Mouse (Mus musculus) spleen, embryonic (tissue): Measurements from ENCODE around the gene Sstr5.

ENCODE experiments used
- CTCF ChIA-PET: fragments of 350-600 bp; sonication (Branson Sonifier 250); formaldehyde crosslinking; loops from one replicate; lab custom pipeline; 2022; lab: Charles Lee

Sstr5 gene

DNA sequence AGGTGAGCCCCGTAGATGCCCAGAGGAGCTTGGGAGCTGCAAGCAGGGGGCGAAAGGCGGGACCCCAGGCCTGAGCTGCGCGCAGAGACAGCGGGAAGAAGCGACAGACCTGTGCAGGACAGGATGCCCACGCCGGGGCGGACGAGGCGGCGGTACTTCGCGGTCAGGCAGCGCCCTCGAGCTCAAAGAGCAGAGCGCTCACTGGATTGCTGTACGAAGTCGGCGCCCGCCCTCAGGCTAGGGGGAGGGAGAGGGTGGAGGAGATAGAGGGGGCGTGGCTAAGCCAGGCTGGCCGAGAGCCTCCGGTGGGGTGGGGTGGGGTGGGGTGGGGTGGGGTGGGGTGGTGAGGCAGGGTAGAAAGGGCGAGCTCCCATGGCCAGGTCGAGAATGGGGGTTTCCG is at the start of gene Sstr5:
Sstr5 (minus strand) TSS at position 276 of the 400 bp plus-strand sequence.
- CTCF ChIA-PET: no interaction called here

DNA sequence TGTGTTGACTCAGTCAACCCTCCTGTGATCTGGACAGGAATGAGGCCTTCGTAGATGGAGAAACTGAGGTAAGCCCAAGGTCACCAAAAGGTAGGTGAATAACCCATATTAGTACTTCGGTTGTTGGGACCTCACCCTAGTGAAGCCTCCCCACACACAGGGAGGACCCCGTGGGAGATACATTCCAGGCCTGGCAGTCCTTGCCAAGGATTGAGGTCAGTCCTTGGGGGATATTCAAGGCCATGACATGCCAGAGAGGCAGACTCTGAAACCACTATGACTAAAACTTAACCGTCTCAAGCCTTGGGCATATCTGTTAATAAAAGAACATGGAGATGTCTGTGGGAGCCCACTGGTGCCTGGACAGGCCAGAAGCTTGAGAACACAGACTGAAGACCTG is 44.7 kb upstream of the Sstr5 start:
- CTCF ChIA-PET: no interaction called here

DNA sequence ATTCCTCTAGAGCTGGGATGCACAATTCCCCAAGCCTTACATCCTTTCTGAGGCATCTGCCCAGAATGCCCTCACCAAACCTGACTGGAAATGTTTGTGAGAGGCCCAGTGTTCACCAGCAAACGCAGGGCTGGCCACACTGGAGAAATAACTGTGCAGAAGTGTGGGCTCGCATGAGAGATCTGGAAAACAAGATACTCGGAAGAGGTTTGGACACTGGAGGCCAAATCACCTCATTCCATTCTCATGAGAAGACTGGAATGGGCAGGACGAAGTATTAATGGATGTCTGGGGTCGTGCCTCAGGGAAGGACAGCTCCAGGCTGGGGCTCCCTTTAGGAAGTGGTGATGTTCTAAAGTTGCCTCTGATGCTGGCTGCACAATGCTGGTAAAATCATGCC is 43.6 kb upstream of the Sstr5 start:
- CTCF ChIA-PET: no interaction called here

DNA sequence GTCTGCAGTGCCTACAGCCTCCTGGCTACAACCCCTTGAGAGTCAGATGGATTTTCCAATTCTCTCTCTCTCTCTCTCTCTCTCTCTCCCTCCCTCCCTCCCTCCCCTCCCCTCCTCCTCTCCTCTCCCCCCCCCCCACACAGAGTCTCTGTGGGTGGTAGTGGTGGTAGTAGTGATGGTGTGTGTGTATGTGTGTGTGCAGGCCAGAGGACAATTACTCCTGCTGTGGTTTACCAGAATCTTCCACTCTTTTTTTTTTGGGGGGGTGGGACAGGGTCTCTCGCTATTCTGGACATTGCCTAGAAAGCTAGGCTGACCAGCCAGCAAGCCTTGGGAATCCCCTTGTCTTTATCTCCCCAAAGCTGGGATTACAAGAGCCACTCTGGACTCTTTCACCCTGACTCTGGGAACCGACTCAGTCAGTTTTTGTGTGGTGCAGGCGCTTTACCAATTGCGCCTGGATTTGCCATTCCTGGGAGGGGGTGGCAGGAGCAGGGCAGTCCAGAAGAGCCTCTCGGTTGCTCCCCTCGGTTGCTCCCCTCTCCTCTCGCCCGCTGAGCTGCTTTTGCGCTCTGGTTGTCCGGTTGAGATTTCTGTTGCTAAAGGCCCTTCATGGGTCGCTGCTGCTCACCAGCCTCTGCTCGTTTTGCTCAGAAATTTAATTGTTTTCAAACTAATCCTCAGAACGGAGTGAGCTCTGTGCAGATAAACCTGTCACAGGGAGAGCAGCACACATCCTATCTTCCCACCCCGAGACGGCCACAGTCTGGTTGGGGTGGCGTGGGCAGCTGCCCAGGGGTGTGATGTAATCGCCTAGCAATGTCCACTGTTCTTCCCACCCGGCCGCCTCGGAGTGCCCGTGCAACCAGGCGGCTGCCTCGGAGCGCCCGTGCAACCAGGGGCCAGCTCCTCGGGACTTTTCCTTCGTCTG is 42.1 kb upstream of the Sstr5 start:
- CTCF ChIA-PET: no interaction called here

DNA sequence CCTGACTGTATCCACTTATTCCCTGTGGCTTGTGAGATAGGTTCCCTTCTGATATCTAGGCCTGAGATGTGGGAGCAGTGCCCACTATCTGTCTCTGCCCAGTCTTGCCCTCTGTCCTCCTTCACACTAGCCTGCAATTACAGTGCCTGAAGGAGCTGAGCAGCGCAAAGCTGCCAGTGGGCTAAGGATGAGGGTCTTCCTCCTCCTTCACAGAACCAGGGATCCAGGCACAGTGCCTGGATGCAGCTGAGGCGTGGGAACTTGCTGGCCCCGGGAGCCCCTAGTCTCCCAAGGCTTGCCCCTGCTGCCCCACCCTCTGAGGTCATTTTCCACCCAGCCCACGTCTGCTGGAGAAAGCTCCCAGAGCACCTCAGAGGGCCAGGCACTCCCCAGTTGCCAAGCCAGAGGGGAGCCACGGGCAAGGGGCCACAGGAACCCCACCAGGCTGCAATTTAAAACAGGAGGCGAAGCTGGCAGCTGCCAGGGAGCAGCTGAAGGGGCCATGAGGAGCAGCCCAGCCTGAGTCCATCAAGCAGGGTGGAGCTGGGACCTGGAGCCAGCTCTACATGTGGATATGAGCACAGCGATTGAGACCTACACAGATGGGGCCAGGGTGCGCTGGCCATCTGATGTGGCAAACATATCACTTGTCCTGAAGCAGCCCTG is 33.4 kb upstream of the Sstr5 start:
- CTCF ChIA-PET: no interaction called here

DNA sequence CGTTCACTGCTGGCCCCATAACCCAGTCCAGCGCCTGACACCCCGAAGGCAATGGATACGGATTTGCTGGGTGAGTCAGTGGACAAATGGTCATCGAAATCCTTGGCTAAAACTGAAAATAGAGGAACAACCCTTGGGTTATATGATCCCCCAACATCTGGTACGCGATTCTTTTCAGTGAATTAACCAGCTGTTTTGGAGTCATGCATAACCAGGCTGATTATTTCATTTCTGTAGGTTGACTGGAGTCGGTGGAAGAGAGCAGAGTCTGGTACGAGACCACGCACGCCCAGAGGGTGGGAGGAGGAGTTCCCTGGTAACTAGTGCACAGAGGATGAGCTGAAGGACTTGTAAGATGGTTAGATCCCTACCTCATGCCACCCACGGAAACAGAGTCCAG is 25.0 kb upstream of the Sstr5 start:
- CTCF ChIA-PET: no interaction called here

DNA sequence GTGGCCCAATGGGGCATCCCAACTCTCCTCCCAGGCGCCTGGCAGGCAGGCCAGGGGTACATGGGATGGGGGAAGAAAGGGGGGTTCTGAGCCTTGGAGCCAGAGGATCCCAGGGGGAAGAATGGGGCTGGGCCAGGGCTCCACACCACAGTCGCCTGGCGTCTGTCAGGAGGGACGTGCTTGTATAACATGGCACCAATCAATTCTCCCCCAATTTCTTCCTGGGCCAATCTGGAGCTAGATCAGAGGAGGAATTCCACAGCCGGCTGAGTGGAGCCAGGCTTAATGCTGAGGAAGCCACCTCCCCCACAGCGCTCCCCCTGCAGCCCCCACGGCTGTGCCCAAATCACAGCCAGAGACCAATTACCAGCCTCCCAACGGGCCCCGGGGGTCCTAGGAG is 23.4 kb upstream of the Sstr5 start:
- CTCF ChIA-PET: no interaction called here

DNA sequence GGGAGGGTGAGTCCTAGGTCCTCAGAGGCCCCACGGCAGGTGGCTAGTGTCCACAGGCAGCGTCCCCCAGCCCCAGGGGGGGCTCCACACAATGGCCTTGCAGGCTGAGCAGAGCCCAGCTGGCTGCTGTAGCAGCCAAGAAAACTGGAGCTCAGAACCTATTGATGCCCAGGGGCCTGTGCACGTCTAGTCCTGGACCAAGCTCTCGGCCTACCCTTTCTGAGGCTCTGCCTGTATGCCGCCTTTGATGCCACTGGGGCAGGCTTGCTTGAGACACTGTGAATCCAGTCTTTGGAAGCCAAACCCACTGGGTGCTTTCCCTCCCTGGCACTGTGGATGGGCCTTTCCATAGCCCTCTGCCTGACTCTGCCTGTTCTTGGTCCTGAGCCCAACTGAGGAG is 22.4 kb upstream of the Sstr5 start:
- CTCF ChIA-PET: no interaction called here

DNA sequence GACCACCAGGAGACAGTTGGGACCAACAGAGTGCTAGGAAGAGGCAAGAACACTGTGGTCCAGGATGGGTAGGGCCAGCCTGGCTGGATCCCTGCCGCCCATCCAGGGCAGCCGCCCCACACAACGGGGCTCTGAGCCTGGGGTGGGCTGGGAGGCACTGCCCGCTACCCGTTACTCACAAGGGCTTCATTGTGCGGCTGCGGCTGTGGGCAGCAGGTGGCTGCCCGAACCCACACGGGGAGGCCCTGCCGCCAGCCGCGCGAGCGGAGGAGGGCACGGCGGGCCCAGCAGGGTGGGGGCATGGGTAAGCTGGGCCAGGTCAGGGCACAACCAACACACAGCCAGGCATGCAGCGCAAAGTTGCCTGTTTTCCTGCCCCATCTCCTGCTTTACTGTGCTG is 21.1 kb upstream of the Sstr5 start:
- CTCF ChIA-PET: interaction anchor here (0.6 kb wide), 1 partner anchor 1634 kb away, joined by 4 read pairs; no protein-coding TSS in a partner anchor

DNA sequence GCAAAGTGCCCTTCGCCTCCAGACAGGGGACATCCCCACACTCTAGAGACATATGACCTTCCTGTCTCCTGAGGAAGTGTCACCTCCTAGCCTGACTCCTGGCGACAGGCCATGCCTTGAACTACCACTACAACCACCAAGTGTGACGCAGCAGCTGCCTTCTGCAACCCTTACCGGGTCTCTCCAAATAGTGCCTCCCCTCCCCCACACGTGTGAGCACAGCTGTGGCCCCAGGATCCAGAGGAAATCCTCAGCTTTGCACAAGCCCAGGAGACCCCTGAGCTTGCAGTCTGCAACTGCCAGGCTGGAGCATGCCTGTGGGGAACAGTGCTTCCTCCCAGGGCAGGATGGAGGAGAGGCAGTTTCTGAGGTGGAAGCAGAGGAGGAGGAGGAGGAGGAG is 19.2 kb upstream of the Sstr5 start:
- CTCF ChIA-PET: no interaction called here

DNA sequence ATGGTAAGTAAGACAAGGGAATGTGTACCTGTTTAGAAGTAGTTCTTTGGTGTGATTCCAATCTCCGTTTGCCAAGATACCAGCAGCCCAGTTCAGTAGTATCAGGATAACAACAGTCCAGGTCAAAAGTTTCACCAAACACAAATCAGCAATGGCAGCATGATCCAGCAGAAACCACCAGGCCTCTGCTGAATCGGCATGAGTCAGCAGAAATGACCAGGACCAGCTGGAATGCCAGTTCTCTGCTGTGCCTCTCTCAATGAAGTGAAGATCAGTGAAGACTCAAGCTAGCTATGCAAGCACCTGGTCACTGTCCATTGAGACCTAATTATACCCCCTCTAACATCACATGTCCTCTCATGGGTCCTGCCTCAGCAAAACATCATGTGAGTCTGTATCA is 17.0 kb upstream of the Sstr5 start:
- CTCF ChIA-PET: no interaction called here

DNA sequence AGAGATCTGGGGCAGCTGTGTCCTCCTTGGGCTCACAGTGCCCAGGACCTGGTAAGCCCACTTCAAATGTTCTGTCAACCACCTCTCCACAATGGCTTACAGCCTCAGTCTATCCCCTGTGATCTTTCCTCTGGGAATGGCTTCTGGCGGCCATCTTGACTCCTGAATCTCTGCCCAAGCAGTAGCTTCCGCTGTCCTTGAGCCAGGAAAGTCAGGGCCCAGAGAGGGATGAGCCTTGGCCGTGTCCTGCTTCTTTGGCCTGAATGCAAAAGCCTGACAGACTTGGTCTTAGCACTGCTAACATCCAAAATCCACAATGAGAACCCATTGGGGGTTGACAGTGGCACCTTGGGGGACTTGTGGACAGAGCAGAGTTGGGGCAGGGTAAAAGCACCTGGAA is 14.8 kb upstream of the Sstr5 start:
- CTCF ChIA-PET: no interaction called here

DNA sequence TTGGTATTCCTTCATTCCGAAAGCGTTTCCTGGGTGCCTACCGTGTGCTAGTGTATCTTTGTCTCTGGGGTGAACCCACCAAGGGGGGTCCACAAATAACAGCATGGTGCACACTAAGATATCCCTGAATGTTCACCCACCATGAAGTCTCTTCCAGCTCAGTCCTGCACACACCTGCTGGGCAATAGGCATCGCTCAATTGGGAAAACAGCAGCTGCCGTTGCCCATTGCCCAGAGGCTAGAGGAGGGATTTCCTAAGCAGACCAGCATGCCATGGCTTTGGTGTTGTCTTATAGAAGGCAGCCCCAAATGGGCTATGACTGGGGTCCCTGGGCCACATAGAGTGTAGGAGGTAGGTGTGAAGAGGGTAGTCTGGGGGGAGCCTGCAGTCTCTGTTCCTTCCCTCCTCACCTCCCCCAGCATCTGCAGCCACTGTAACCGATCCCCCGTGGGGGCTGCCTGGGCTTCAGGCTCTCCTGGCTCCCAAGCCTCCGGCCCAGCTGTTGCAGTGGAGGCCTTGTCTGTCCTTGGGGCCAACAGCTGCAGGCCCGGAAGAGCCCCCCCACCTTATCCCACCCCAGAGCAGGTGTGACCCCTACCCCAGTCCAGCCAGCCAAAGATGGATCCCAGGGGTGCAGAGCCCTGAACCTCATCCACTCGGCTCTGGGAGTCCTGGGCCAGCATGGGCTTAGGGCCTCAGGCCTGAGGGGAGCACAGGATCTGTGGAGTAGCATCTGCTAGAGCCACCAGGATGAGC is 13.2 kb upstream of the Sstr5 start:
- CTCF ChIA-PET: no interaction called here

DNA sequence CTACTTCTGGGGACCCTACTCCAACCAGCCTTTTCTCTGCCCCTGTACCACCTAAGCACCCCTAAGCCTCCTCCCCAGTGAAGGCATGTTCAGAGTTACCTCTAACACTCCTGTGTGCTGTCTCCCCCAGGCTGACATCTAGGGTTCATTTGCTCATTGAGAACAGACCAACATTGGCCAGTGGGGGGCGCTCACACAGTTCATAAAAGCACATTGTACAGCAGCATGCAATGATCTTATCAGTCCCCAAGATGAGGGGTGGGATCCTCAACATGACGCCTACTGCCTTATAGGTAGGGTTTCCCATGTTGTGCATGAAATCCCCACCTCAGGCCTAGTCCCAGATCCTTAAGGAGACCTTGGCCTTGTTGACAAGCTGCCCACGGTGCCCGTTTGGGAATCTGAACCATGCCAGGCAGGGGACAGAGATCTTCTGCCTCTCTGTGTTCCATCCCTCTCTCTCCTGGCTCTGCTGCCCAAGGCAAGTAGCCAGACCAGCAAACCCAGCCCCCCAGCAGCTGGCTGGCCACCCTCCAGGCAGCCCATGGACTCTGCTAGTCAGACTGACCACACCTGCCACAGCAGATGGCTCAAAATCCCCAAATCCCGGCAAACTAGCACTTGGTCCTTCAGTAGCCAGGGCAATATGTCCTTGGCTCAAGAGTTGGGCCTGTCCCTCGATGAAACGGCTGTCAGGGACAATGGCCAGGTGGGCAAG is 11.9 kb upstream of the Sstr5 start:
- CTCF ChIA-PET: no interaction called here

DNA sequence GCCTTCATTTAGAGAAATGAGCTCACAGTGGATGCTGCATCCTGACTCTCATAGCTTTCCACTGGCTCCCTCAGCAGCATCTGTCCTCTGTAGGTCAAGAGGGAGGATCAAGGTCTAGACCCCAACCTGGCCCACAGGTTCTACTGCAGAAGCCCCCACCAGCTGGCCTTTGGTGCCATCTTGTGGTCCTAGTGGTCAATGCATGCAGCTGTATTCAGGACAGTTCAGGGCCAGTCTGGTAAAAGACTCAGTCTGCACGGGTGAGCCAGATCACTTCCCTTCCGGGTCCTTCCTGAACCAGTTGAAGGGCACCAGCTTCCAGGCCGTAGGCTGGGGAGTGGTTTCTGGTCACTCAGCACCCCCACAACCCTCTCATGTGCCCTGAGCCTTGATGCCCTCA is 10.7 kb upstream of the Sstr5 start:
- CTCF ChIA-PET: no interaction called here

DNA sequence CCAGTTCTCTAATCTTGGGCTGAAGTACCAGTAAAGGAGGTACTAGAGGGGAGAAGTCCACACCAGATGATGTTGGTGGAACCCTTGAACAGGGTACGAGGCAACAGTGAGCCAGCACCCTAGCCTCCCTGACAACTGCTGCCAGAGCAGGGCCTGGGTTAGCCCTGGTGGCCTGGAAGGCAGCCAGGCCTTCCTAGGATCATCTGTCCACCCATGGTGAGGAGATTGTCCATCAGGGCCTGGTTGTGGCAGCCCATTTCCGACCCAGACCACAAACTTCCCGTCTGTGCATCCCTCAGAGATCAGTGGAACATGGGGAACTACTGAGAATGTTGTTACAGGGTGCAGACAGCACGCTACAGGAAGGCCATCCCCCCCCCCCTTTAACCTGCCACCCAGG is 5.5 kb upstream of the Sstr5 start:
- CTCF ChIA-PET: no interaction called here

DNA sequence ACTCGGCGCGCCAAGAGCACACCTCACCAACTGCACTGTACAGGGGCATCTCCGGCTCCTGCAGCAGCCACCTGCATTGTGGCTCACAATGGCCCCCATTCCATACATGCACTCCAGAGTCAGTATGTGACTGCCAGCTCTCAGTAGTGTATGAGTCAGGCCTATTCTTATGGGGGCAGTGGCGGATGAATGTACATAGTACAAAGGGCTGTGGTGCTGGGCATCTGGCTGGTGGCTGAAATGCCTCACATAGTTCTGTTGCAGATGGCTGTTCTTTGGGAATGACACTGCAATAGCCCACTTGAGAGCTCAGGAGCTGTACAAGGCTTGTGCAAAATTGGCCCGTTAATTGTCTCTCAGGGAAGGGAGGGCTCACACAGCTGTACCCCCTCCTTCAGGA is 15.0 kb downstream of the Sstr5 start:
- CTCF ChIA-PET: no interaction called here

DNA sequence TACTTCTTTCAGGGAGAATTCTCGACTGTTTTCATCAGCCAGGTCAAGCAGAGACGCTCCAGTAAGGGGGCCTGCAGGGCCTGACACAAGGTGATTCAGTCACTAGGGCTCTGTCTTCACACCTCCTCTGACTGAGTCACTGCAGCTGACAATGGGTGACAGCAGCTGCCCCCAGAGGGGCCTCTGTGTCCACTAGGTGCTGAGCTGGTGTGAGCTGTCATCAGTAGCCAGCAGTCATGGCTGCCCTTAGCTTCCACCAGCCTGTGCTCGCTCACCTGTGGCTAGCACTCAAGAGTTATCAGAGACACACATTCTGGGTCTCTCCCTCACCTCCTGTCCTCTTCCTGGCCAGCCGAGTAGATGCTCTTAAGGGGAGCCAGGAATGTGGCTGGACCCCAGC is 16.3 kb downstream of the Sstr5 start:
- CTCF ChIA-PET: no interaction called here

DNA sequence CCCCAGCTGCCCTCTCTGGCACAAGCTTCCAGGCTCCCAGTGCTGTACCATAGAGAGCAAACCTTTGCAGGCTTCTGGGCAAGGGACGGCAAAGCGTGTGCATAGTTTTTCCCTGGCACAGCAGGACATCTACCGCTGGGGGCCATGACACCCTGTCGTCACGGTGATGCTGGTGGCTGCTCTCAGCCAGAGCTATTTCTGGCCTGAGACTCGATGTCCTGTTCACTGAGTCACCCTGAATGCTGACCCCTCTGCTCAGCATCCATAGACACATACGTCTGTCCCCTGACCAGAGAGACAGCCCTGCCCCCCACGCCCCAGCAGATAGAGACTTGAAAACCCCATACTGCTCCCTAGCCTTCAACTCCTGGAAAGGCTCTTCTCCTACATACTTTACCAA is 16.9 kb downstream of the Sstr5 start:
- CTCF ChIA-PET: no interaction called here

DNA sequence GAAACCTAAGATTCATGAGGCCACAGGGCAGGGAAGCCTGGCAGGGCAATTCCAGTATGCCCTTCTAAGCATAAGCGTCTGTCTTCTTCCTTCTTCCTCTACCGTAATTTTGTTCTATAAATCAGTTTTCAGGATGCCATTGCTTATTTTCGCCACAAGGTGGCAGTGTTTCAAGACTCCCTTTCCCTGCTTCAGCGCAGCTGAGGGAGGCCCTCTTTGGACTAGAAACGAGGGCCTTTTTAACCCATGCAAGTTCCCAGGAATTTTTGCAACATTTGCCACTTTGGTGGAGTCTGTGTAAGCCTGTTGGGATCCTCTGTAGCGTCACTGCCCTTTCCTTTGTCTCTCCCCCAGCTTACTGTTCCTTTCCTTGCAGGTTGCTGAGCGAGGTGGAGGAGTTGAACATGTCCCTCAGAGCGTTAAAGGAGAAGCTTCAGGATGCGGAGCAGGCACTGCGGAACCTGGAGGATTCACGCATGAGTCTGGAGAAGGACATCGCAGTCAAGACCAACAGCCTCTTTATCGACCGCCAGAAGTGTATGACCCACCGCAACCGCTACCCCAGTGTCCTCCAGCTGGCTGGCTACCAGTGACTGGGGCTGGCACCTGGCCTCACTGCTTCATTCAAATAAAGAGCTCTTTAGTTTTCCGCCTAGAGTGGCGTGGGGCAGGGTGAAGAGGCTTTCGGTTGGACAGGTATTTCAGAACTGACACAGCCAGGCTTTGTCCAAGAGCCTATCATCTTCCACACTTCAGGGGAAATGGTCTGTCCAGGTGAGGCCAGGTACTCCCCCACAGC is 20.9 kb downstream of the Sstr5 start:
- CTCF ChIA-PET: no interaction called here
